Mouse (Mus musculus) lung, postnatal 25 days (tissue): ENCODE data around the gene Tap2.

Experiments
- DNase-seq: peaks from one replicate; pipeline ENCODE4 v3.0.0; 2022; ENCODE audit warnings: low spot score

Gene Tap2

DNA sequence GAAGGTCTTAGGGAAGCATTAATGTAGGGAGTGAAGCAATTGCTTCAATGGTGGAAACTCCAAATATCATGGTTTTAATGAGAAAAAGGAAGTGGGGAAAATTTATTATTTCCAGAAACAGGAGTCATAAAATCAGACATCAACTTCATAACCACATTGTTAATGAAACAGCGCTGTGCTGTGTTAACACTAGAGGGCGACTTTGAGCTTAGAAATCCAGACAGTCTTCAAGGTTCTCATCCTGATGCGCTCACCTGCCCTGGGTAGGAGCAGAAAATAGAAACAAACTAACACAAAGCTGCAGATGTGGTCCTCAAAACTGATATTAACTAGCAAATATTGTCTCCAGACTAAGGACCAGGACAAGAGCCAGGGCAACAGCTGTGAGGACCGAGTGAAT lies 46.6 kb downstream of the Tap2 start:
- peak; percentile 69 for DNase-seq

DNA sequence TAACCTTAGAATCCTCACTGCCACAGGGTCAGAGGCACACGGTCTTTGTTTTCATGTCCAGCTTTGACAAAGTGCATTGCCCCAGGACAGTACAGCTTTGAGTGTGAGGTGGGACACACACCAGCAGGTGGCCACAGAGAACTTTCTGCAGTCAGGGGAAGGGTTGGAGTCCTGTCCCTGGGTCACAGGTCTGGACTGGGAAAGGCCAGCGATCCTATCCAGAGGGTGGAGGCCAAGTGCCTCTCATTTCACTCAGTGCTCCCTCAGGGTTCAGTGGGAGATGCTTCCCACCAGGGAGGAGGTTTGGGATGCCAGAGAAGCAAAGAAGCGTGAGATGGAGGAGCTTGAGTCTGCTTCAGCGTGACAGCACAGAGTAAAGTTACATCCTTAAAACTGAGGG lies 48.3 kb downstream of the Tap2 start:
- no peak for DNase-seq

DNA sequence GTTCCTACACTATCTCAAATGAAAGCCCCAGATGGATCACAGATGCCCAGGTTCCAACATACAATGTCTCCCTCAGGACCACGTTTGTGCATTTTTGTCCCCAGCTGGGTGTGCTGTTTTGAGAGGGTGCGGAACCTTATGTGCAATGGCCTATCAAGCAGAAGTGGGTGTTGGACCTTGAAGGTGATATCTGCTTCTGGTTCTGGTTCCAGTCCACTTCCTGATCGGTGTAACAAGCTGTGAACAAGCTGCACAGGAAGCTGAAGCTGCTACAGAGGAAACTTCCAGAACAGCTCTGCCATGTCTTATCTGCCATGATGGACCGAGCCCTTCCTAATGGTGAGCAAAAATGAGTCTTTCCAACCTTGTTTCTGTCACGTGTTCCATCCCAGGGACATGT lies 53.2 kb downstream of the Tap2 start:
- DNase-seq: no peak

DNA sequence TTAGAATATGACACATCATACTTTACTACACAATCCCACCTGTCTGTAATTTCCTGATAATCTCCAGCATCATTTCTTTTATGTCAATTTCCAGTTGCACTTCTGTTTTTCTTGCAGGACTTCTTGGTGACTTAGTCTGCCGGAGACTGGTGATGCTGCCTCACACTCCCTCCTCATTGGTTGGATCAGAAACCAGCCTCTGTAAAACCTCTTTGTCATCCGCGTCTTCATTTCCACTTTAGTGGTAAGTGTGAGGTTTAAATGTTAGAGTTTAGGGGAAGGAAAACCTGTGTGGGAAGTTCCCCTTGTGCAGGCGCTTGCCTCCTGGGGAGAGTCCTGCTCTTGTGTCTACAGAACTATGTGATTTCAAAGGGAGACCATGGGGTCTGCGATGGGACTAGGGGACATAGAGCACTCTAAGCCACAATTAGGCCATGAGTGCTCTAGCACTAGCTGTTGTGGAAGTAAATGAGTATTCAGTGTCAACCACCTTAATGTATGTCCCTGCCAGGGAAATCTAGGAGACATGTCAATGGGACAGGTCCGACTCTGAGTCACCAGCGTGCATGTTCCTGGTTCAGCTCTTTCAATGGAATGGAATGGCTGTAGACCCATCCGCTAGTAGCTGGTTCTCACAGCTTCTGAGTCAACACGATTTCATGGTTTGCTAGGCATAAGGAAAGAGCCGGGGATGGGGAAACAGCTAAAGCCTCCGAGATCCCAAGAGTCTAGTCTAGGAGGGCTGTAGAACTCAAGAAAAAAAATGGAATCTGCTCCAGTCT lies 54.5 kb downstream of the Tap2 start, which contains the start of gene H2-Ab1:
Gene H2-Ab1, plus strand, starts transcription at position 96 of the 782 bp plus-strand sequence.
- peak; percentile 88 for DNase-seq

DNA sequence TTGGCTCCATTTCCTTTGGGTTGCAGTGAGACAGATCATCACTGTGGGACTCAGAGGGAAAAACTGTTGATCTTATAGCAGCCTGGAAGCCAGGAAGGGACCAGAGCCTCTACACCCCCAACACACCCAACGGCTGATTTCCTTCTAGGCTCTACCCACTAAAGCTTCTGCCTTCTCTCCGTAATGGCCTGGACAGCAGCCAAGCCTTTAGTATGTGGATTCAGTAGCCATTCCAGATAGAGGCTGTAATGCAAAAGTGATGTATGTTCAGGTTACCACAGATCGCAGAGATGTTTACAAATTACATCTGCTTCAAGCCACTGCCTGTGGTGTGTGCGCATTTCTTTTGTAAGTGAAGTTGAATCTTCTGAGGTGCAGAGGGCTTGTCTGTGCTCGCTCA lies 57.2 kb downstream of the Tap2 start:
- DNase-seq: no peak

DNA sequence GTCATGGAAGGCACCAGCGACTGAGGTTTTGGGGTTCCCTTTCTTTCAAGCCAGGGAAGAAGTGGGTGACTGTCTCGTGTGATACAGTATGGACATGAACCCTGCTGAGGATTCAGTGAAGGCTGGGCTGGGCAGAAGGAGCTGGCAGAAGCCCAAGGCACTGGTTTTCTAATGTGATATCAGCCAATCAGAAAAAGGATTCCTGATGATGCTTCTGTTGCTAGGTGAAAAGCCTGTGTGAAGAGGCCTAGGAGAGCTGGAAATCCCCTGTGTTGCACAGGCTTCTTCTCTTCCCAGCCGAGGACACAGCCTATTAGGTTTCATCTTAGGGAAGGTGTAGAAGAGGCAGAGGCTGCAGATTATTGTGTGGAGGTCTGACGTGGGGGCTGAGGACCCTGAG lies 58.2 kb downstream of the Tap2 start:
- peak; percentile 92 for DNase-seq

DNA sequence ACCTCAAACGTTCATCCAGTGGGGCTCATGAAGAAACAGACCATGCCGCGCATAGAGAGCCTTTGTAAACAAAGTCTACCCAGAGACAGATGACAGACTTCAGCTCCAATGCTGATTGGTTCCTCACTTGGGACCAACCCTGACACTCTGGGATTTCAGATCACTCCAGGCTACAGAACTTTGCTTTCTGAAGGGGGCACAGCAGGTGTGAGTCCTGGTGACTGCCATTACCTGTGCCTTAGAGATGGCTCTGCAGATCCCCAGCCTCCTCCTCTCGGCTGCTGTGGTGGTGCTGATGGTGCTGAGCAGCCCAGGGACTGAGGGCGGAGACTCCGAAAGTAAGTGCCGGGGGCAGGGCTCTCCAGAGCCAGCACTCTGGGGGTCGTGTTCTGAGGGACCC lies 59.7 kb downstream of the Tap2 start:
- peak; percentile 87 for DNase-seq

DNA sequence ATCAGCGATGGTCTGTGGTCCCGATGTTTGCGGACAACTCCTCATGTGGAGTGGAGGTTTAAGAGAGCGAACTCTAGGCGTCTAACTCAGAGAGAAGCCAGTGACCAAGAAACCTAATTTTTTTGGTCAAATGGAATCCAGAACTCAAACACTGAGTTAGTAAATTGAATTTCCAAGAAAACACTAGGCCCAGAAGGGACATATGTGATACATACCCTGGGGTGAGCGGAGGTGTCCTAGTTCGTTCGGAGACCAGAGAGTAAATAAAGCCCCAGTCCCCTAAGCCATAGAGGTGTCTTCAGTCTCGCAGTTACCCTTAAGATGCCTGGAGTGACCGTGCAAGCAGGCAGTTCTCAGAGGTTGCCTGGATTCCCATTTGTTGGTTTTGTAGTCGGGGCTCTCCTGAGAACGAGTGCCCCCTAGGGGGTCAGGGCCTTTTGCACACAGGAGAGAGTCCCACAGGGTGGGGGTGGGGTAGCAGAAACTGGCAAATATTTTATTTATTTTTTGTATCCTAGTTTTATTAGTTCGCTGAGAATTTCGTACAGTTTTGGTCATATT lies 60.6 kb downstream of the Tap2 start:
- peak; percentile 44 for DNase-seq

DNA sequence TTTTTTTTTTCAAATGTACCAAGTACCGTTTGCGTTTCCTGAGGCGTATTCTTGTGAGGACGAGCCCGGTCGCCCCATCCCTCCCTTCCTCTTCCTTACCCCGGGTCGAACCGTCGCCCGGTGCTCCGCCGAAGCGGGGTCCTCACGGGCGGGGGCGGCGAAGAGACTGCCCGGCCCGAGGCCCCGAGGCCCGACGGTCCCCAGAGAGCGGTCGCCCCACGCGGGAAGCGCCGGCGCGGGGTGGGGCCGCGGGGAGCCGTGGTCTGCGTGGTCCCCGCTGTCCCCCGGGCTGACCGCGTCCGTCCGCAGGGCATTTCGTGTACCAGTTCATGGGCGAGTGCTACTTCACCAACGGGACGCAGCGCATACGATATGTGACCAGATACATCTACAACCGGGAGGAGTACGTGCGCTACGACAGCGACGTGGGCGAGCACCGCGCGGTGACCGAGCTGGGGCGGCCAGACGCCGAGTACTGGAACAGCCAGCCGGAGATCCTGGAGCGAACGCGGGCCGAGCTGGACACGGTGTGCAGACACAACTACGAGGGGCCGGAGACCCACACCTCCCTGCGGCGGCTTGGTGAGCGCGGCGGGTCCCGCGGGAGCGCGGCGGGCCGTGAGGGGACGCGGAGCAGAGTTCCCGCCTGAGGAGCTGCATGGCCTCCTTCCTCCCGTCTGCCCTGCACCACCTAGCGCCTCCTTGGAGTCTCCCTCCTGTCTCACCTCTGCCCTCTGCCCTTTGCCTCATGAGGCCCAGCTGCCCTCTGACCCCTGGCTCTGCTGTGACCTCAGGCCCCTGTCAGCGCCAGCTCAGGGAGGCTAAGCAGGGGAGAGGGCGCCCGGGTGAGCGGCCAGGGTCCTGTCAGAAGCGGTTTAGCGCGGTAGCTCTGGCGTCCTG lies 61.4 kb downstream of the Tap2 start:
- DNase-seq: no peak
